Mouse (Mus musculus): Measurements from ENCODE around the gene C1qtnf9. TPM values are rescaled to one million over a fixed set of nuclear protein-coding genes. Genes with fewer than 3 reads are reported as not detected.

The C1qtnf9 gene
- total and polyA plus RNA-seq, 3 experiments = not detected

DNA sequence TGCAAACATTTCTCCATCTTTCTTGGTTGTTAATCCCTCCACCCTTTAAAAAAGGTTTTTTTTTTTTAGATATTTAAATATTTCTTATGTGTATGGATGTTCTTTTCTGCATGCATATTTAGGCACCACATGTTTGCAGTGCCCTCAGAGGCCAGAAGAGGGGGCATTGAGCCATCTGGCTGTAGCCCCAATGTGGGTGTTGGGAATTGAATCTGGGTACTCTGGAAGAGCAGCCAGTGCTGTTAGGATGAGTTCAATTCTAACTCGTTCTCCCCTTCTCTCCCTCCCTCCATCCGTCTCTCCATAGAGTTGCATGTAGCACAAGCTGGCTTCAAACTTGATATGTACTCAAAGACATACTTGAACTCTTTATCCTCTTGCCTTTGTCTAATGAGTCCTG lies 5.5 kb downstream of the C1qtnf9 start:
- H3K27ac ChIP-seq (ENCODE audit: control insufficient read depth, low read depth, low read length) = no peak overlapping the region
- peaks cover 4 to 9% of the 10 kb centered on the region in 2 experiments for H3K4me1 ChIP-seq (ENCODE audit: control insufficient read depth in 1 of 2, insufficient read depth in 2 of 2, low read length in 2 of 2)
- H3K36me3 ChIP-seq (ENCODE audit: control insufficient read depth in 1 of 2, insufficient read depth in 2 of 2, low read length in 2 of 2) = peaks cover 0 to 4% of the 10 kb centered on the region in 2 experiments; a peak in 2 of 4 replicates
- H3K4me3 ChIP-seq (ENCODE audit: control insufficient read depth in 1 of 2, insufficient read depth in 1 of 2, low read depth in 2 of 2, low read length in 2 of 2) = no peak overlapping the region
- H3K27me3 ChIP-seq (ENCODE audit: control insufficient read depth in 1 of 2, insufficient read depth in 2 of 2, low read length in 2 of 2) = peaks cover 1 to 2% of the 10 kb centered on the region in 2 experiments; a peak in 2 of 4 replicates
- TF ChIP-seq SMC3 (IDR thresholded peaks at IDR 0.05; ENCODE audit: low read depth, low read length) = peak; percentile 45
- no peak for TF ChIP-seq USF2 (IDR thresholded peaks at IDR 0.05; ENCODE audit: borderline replicate concordance in 1 of 2, insufficient read depth in 1 of 2, low read depth in 1 of 2, low read length in 2 of 2)
- TF ChIP-seq ELF1 (IDR thresholded peaks at IDR 0.05; ENCODE audit: low read depth, low read length) = no peak
- TF ChIP-seq MAFK (IDR thresholded peaks at IDR 0.05; ENCODE audit: borderline replicate concordance, low read depth, low read length) = no peak
- TF ChIP-seq MAX (IDR thresholded peaks at IDR 0.05; ENCODE audit: low read length) = no peak
- TF ChIP-seq POLR2AphosphoS2 (IDR thresholded peaks at IDR 0.05; ENCODE audit: low read length) = no peak
- TF ChIP-seq JUND (IDR thresholded peaks at IDR 0.05; ENCODE audit: low read depth, low read length) = no peak
- TF ChIP-seq POLR2AphosphoS5 (IDR thresholded peaks at IDR 0.05; ENCODE audit: borderline replicate concordance, low read depth, low read length) = no peak
- no peak for TF ChIP-seq NRF1 (IDR thresholded peaks at IDR 0.05; ENCODE audit: insufficient read depth, low read depth, low read length, poor library complexity, severe bottlenecking)
- no peak for TF ChIP-seq MEF2A (IDR thresholded peaks at IDR 0.05; ENCODE audit: extremely low read depth, insufficient replicate concordance, low read depth, low read length, poor library complexity, severe bottlenecking)
- no peak for TF ChIP-seq USF1 (IDR thresholded peaks at IDR 0.05; ENCODE audit: low read depth, low read length)
- no peak for TF ChIP-seq TCF12 (IDR thresholded peaks at IDR 0.05; ENCODE audit: low read depth, low read length)
- no peak for TF ChIP-seq MYC (IDR thresholded peaks at IDR 0.05; ENCODE audit: low read depth, low read length)
- TF ChIP-seq CHD2 (IDR thresholded peaks at IDR 0.05; ENCODE audit: low read length) = no peak
- no peak for TF ChIP-seq UBTF (IDR thresholded peaks at IDR 0.05; ENCODE audit: borderline replicate concordance, insufficient read depth, low read depth, low read length)
- TF ChIP-seq HCFC1 (IDR thresholded peaks at IDR 0.05; ENCODE audit: low read depth, low read length) = no peak
- peak; percentile 50 to 55 (median 54) for TF ChIP-seq CTCF (IDR thresholded peaks at IDR 0.05 in 2 of 3, conservative IDR thresholded peaks at IDR 0.05 in 1 of 3; ENCODE audit: control insufficient read depth in 1 of 3, insufficient read depth in 1 of 3, low read depth in 2 of 3, low read length in 3 of 3, poor library complexity in 1 of 3, severe bottlenecking in 1 of 3)
- TF ChIP-seq RCOR1 (IDR thresholded peaks at IDR 0.05; ENCODE audit: low read depth, low read length) = no peak
- H3K9ac ChIP-seq (ENCODE audit: control insufficient read depth, low read depth, low read length, poor library complexity, severe bottlenecking) = no peak overlapping the region
- no peaks in the 10 kb centered on the region for H3K79me2 ChIP-seq (ENCODE audit: control insufficient read depth, insufficient read depth, low read length, poor library complexity)
- peak; percentile 46 for DNase-seq (ENCODE audit: low read depth, low spot score)
- no peaks in the 10 kb centered on the region for H3K9me3 ChIP-seq (replicated peaks; ENCODE audit: insufficient read depth, low read length)

DNA sequence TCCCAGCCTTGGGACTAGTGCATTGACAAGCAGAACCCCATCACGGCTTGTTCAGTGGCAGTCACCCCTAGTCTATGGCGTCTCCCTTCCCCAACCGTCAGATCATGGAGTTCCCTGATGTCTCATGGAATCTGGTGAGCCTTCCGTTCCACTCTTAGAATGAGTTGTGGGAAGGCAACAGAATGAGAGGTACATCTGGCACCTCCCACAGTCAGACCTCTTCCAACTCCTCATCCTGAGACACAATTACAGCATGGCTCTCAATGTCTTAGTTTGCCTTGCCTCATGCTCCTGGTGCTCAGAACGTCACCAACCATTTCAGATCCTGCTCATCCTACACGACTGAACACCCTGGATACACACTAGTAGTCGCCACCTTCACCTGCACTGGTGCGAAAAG lies 8.6 kb downstream of the C1qtnf9 start:
- Histone ChIP-seq H3K27me3 (ENCODE audit: control insufficient read depth in 1 of 2, insufficient read depth in 2 of 2, low read length in 2 of 2) (no peaks in the 10 kb centered on the region), H3K9me3 (replicated peaks; ENCODE audit: insufficient read depth, low read length) (no peaks in the 10 kb centered on the region), H3K4me1 (ENCODE audit: control insufficient read depth in 1 of 2, insufficient read depth in 2 of 2, low read length in 2 of 2) (peaks cover 4 to 9% of the 10 kb centered on the region in 2 experiments), H3K79me2 (ENCODE audit: control insufficient read depth, insufficient read depth, low read length, poor library complexity) (no peaks in the 10 kb centered on the region), H3K27ac (ENCODE audit: control insufficient read depth, low read depth, low read length) (no peak overlapping the region), H3K36me3 (ENCODE audit: control insufficient read depth in 1 of 2, insufficient read depth in 2 of 2, low read length in 2 of 2) (peaks cover 0 to 4% of the 10 kb centered on the region in 2 experiments; a peak in 2 of 4 replicates), H3K9ac (ENCODE audit: control insufficient read depth, low read depth, low read length, poor library complexity, severe bottlenecking) (no peak overlapping the region), H3K4me3 (ENCODE audit: control insufficient read depth in 1 of 2, insufficient read depth in 1 of 2, low read depth in 2 of 2, low read length in 2 of 2) (no peak overlapping the region)
- no peak for DNase-seq (ENCODE audit: low read depth, low spot score)
- no peak for TF ChIP-seq ZKSCAN1 (IDR thresholded peaks at IDR 0.05; ENCODE audit: low read depth, low read length)
- no peak for TF ChIP-seq ELF1 (IDR thresholded peaks at IDR 0.05; ENCODE audit: low read depth, low read length)
- TF ChIP-seq MYB (IDR thresholded peaks at IDR 0.05; ENCODE audit: low read depth, low read length) = no peak
- TF ChIP-seq ZNF384 (IDR thresholded peaks at IDR 0.05; ENCODE audit: low read depth, low read length) = no peak
- TF ChIP-seq CTCF (IDR thresholded peaks at IDR 0.05 in 2 of 3, conservative IDR thresholded peaks at IDR 0.05 in 1 of 3; ENCODE audit: control insufficient read depth in 1 of 3, insufficient read depth in 1 of 3, low read depth in 2 of 3, low read length in 3 of 3, poor library complexity in 1 of 3, severe bottlenecking in 1 of 3) = no peak
- TF ChIP-seq POLR2A (IDR thresholded peaks at IDR 0.05; ENCODE audit: control insufficient read depth in 1 of 2, insufficient read depth in 1 of 2, low read depth in 1 of 2, low read length in 2 of 2, poor library complexity in 1 of 2) = no peak
- TF ChIP-seq RCOR1 (IDR thresholded peaks at IDR 0.05; ENCODE audit: low read depth, low read length) = no peak
- no peak for TF ChIP-seq BHLHE40 (IDR thresholded peaks at IDR 0.05; ENCODE audit: borderline replicate concordance, low read depth, low read length)
- TF ChIP-seq ETS1 (IDR thresholded peaks at IDR 0.05; ENCODE audit: low read depth, low read length) = no peak
- no peak for TF ChIP-seq TAL1 (IDR thresholded peaks at IDR 0.05; ENCODE audit: low read length)
- no peak for TF ChIP-seq HCFC1 (IDR thresholded peaks at IDR 0.05; ENCODE audit: low read depth, low read length)
- no peak for TF ChIP-seq GABPA (IDR thresholded peaks at IDR 0.05; ENCODE audit: low read depth, low read length)
- no peak for TF ChIP-seq UBTF (IDR thresholded peaks at IDR 0.05; ENCODE audit: borderline replicate concordance, insufficient read depth, low read depth, low read length)
- no peak for TF ChIP-seq TBP (IDR thresholded peaks at IDR 0.05; ENCODE audit: low read depth, low read length)
- no peak for TF ChIP-seq MEF2A (IDR thresholded peaks at IDR 0.05; ENCODE audit: extremely low read depth, insufficient replicate concordance, low read depth, low read length, poor library complexity, severe bottlenecking)
- TF ChIP-seq USF1 (IDR thresholded peaks at IDR 0.05; ENCODE audit: low read depth, low read length) = no peak
- no peak for TF ChIP-seq MAZ (IDR thresholded peaks at IDR 0.05; ENCODE audit: low read depth, low read length)
- no peak for TF ChIP-seq CHD2 (IDR thresholded peaks at IDR 0.05; ENCODE audit: low read length)
- TF ChIP-seq NELFE (IDR thresholded peaks at IDR 0.05; ENCODE audit: low read depth, low read length) = no peak

Measured in MEL (cell line).